Mouse (Mus musculus): ENCODE data around the gene Pstpip1. TPM values are rescaled to one million over a fixed set of nuclear protein-coding genes. Genes with fewer than 3 reads are reported as not detected.

Pstpip1 gene
- polyA plus RNA-seq, 1 experiment from 2014 or later: 3.9 TPM

- DNase-seq (ENCODE audit: low spot score): no peak
- H3K36me3 ChIP-seq (ENCODE audit: control insufficient read depth, insufficient read depth, low read length): peaks cover 4% of the 10 kb centered on the region; the same call in 1 of the 2 replicates
- WGBS: 89% methylated on average over 7 of the region's 7 CpGs
Measured at GRCm38 (mm10) chr9:56144366-56145003, 54.7 kb downstream of the Pstpip1 start.

DNA sequence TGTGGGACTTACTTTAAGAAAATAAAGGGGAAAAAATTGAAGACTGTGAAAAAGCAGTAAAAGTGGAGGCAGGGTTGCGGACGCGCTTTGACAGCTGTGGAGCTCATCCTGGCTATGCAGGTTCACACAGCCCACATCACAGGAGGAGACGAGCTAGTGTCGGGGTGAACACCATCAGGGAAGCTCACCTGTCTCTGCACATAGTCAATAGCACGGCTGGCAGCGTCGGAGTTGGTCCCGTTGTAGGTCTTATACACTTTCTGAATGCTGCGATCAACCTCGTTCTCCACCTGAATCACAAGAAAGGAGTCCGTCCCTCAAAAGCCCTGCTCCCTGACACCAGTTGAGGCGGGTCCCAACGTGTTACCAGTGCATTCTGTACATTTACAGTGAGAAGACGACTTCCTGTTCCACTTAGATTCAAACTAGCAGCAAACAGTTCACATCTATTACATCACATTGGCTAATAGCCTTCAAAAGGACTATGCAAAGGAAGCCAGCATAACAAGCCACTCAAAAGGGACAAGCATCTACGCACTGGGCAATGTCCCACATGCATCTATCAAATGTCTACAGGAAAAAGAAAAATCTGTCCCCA is 56.7 kb downstream of the Pstpip1 start:
- peaks cover 4% of the 10 kb centered on the region; the same call in 1 of the 2 replicates for H3K36me3 ChIP-seq (ENCODE audit: control insufficient read depth, insufficient read depth, low read length)
- WGBS: 82% methylated on average over 16 of the region's 16 CpGs
- ATAC-seq (ENCODE audit: low FRiP score, low TSS enrichment) (no peak), DNase-seq (ENCODE audit: low spot score) (no peak)
- H3K4me1 ChIP-seq (replicated peaks; ENCODE audit: control insufficient read depth, insufficient read depth): no peaks in the 10 kb centered on the region
- no peak overlapping the region for H3K9ac ChIP-seq (ENCODE audit: low read length)
- TF ChIP-seq CTCF (IDR thresholded peaks at IDR 0.05; ENCODE audit: low read depth) (no peak), EP300 (optimal IDR thresholded peaks at IDR 0.05) (no peak)
- no peaks in the 10 kb centered on the region for H3K27me3 ChIP-seq (ENCODE audit: control insufficient read depth, insufficient read depth, low read length)
- H3K4me2 ChIP-seq (replicated peaks; ENCODE audit: low read depth): no peak overlapping the region
- H3K27ac ChIP-seq (replicated peaks): no peak overlapping the region
- H3K4me3 ChIP-seq (ENCODE audit: low read depth, low read length): no peak overlapping the region
- no peaks in the 10 kb centered on the region for H3K9me3 ChIP-seq (ENCODE audit: control insufficient read depth, low read length)

More at GRCm38 (mm10) chr9:56144366-56145003, 54.7 kb downstream of the Pstpip1 start:
- no peak overlapping the region for H3K4me3 ChIP-seq (ENCODE audit: low read depth, low read length)
- H3K9ac ChIP-seq (ENCODE audit: low read length): no peak overlapping the region
- TF ChIP-seq EP300 (optimal IDR thresholded peaks at IDR 0.05) (no peak), CTCF (IDR thresholded peaks at IDR 0.05; ENCODE audit: low read depth) (peak; percentile 45)
- H3K4me2 ChIP-seq (replicated peaks; ENCODE audit: low read depth): no peak overlapping the region
- H3K9me3 ChIP-seq (ENCODE audit: control insufficient read depth, low read length): no peaks in the 10 kb centered on the region
- H3K4me1 ChIP-seq (replicated peaks; ENCODE audit: control insufficient read depth, insufficient read depth): no peaks in the 10 kb centered on the region
- no peaks in the 10 kb centered on the region for H3K27me3 ChIP-seq (ENCODE audit: control insufficient read depth, insufficient read depth, low read length)
- ATAC-seq (ENCODE audit: low FRiP score, low TSS enrichment): no peak
- H3K27ac ChIP-seq (replicated peaks): no peak overlapping the region

- H3K4me3 ChIP-seq (ENCODE audit: low read depth, low read length): no peak overlapping the region
- 0 out of 2 replicates have a peak, but pooled peaks cover 3% of the 10 kb centered on the region for H3K4me1 ChIP-seq (replicated peaks; ENCODE audit: control insufficient read depth, insufficient read depth)
- no peaks in the 10 kb centered on the region for H3K36me3 ChIP-seq (ENCODE audit: control insufficient read depth, insufficient read depth, low read length)
- no peaks in the 10 kb centered on the region for H3K27me3 ChIP-seq (ENCODE audit: control insufficient read depth, insufficient read depth, low read length)
- H3K9ac ChIP-seq (ENCODE audit: low read length): no peak overlapping the region
- DNase-seq (ENCODE audit: low spot score) (no peak), ATAC-seq (ENCODE audit: low FRiP score, low TSS enrichment) (peak; percentile 57)
- no peak for TF ChIP-seq EP300 (optimal IDR thresholded peaks at IDR 0.05)
- TF ChIP-seq CTCF (IDR thresholded peaks at IDR 0.05; ENCODE audit: low read depth): no peak
- H3K9me3 ChIP-seq (ENCODE audit: control insufficient read depth, low read length): no peaks in the 10 kb centered on the region
- WGBS: 28% methylated on average over 7 of the region's 7 CpGs
- 0 out of 2 replicates have a peak overlapping the region, but pooled peaks have one; percentile 8 for H3K4me2 ChIP-seq (replicated peaks; ENCODE audit: low read depth)
- H3K27ac ChIP-seq (replicated peaks): peak overlapping the region; percentile 56
Measured at GRCm38 (mm10) chr9:56151745-56152481, 62.2 kb downstream of the Pstpip1 start.

DNA sequence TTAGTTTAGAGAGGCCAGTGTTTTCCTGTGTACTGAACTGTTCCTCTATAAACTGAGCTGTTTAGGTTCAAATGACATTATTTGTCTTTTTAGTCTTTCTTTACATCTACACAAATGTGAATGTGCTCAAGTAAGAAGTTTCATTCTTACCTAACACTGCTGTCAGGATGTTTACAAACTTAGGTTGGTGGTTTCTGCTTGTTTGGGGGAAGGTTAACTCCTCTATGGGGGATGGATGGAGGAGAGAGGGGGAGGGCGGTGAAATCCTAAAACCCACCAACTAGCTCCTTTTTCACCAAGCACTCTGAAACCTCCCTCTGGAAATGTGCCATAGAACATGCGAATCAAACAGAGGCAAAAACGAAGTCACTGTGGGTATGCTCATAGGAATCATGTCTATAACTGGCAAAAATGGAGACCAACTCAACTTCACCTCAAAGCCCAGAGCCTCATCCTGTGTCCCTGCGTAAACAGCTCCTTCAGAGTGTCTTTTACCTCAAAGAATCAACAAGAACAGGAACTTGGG is 62.8 kb downstream of the Pstpip1 start:
- Histone ChIP-seq H3K9ac (ENCODE audit: low read length) (no peak overlapping the region), H3K27ac (replicated peaks) (peak overlapping the region; percentile 56), H3K4me1 (replicated peaks; ENCODE audit: control insufficient read depth, insufficient read depth) (0 out of 2 replicates have a peak, but pooled peaks cover 3% of the 10 kb centered on the region), H3K4me2 (replicated peaks; ENCODE audit: low read depth) (no peak overlapping the region), H3K9me3 (ENCODE audit: control insufficient read depth, low read length) (no peaks in the 10 kb centered on the region), H3K27me3 (ENCODE audit: control insufficient read depth, insufficient read depth, low read length) (no peaks in the 10 kb centered on the region), H3K36me3 (ENCODE audit: control insufficient read depth, insufficient read depth, low read length) (no peaks in the 10 kb centered on the region), H3K4me3 (ENCODE audit: low read depth, low read length) (no peak overlapping the region)
- ATAC-seq (ENCODE audit: low FRiP score, low TSS enrichment) (no peak), DNase-seq (ENCODE audit: low spot score) (no peak)
- 47% methylated on average over 4 of the region's 4 CpGs for whole genome bisulfite sequencing
- TF ChIP-seq CTCF (IDR thresholded peaks at IDR 0.05; ENCODE audit: low read depth) (no peak), EP300 (optimal IDR thresholded peaks at IDR 0.05) (no peak)

- Histone ChIP-seq H3K27ac (replicated peaks) (no peak overlapping the region), H3K9ac (ENCODE audit: low read length) (no peak overlapping the region), H3K27me3 (ENCODE audit: control insufficient read depth, insufficient read depth, low read length) (no peaks in the 10 kb centered on the region), H3K4me1 (replicated peaks; ENCODE audit: control insufficient read depth, insufficient read depth) (0 out of 2 replicates have a peak, but pooled peaks cover 3% of the 10 kb centered on the region), H3K9me3 (ENCODE audit: control insufficient read depth, low read length) (no peaks in the 10 kb centered on the region), H3K36me3 (ENCODE audit: control insufficient read depth, insufficient read depth, low read length) (no peaks in the 10 kb centered on the region), H3K4me2 (replicated peaks; ENCODE audit: low read depth) (no peak overlapping the region), H3K4me3 (ENCODE audit: low read depth, low read length) (no peak overlapping the region)
- no peak for DNase-seq (ENCODE audit: low spot score)
- TF ChIP-seq EP300 (optimal IDR thresholded peaks at IDR 0.05) (no peak), CTCF (IDR thresholded peaks at IDR 0.05; ENCODE audit: low read depth) (no peak)
- 92% methylated on average over 5 of the region's 5 CpGs for WGBS
- ATAC-seq (ENCODE audit: low FRiP score, low TSS enrichment): no peak
Measured at GRCm38 (mm10) chr9:56154572-56154971, 64.8 kb downstream of the Pstpip1 start.
